In genomic region chr11:76945386-76946202, GRCm38 (mm10) we compare ENCODE assay signal across 7 mouse cellular contexts. TPM values are rescaled to one million over a fixed set of nuclear protein-coding genes. Genes with fewer than 3 reads are reported as not detected.
A peak's percentile ranks its signal among the peaks of the same experiment; 100 is the strongest.
DNase-seq lines count a peak whose midpoint lies in the region; ATAC-seq and TF ChIP-seq lines count a peak whose summit lies in the region.

No protein-coding gene starts in this region.

- peak overlapping the region; percentile 66 for H3K9ac ChIP-seq in intestine, postnatal 0 days (ENCODE audit: low read depth, low read length)
- peak overlapping the region; percentile 88 for H3K9ac ChIP-seq in midbrain, embryonic 12.5 days (replicated peaks)

- peak overlapping the region; percentile 67 for H3K4me3 ChIP-seq in intestine, postnatal 0 days (ENCODE audit: low read depth, low read length)
- peak overlapping the region; percentile 87 for H3K4me3 ChIP-seq in midbrain, embryonic 12.5 days
- H3K4me3 ChIP-seq in small intestine, adult 2 months (ENCODE audit: low read depth, low read length), result peak overlapping the region; percentile 92

- peak; percentile 30 for TF ChIP-seq CTCF in intestine, postnatal 0 days (IDR thresholded peaks at IDR 0.05; ENCODE audit: low read depth)
- no peak for TF ChIP-seq CTCF in small intestine, adult 2 months (IDR thresholded peaks at IDR 0.05; ENCODE audit: extremely low read depth, insufficient read length, insufficient replicate concordance, low read depth, low read length)

- no peaks in the 10 kb centered on the region for H3K36me3 ChIP-seq in intestine, postnatal 0 days (ENCODE audit: control insufficient read depth, insufficient read depth)
- H3K36me3 ChIP-seq in midbrain, embryonic 12.5 days, result peaks cover 11% of the 10 kb centered on the region; the same call in 1 of the 2 replicates
- H3K36me3 ChIP-seq in small intestine, adult 2 months (ENCODE audit: control insufficient read depth, insufficient read depth, low read length), result no peaks in the 10 kb centered on the region; the same call in 1 of the 2 replicates

- intact Hi-C loops in left cerebral cortex, postnatal 4 days (cut with DNase I), result no loop called here

- under 1% methylated on average over 58 of the region's 58 CpGs for WGBS in intestine, postnatal 0 days
- under 1% methylated on average over 50 of the region's 58 CpGs for WGBS in midbrain, embryonic 12.5 days
- under 1% methylated on average over 57 of the region's 58 CpGs for WGBS in small intestine, adult 2 months

- DNase-seq in adrenal gland, adult 2 months, result peak; percentile 96
- peak; percentile 85 for DNase-seq in embryo, embryonic 11.5 days (ENCODE audit: low read depth, low spot score)
- DNase-seq in gastrocnemius, postnatal 4 days (ENCODE audit: low spot score in 2 of 2), result peak; percentile 96 to 97
- DNase-seq in left cerebral cortex, postnatal 4 days, result peak; percentile 95

- peaks cover 3% of the 10 kb centered on the region; the same call in 1 of the 2 replicates for H3K4me1 ChIP-seq in intestine, postnatal 0 days (replicated peaks; ENCODE audit: control insufficient read depth, insufficient read depth, low read length)
- H3K4me1 ChIP-seq in midbrain, embryonic 12.5 days, result peaks cover 14% of the 10 kb centered on the region
- peaks cover 3% of the 10 kb centered on the region; the same call in 1 of the 2 replicates for H3K4me1 ChIP-seq in small intestine, adult 2 months (ENCODE audit: control insufficient read depth, insufficient read depth, insufficient read length, low read length)

- peak; percentile 92 for ATAC-seq in intestine, postnatal 0 days
- peak; percentile 92 for ATAC-seq in midbrain, embryonic 12.5 days (ENCODE audit: low FRiP score, low read depth)

- TF ChIP-seq POLR2A in small intestine, adult 2 months (IDR thresholded peaks at IDR 0.05; ENCODE audit: low read depth, low read length), result peak; percentile 77

- H3K9me3 ChIP-seq in intestine, postnatal 0 days (ENCODE audit: control insufficient read depth), result no peaks in the 10 kb centered on the region
- no peaks in the 10 kb centered on the region for H3K9me3 ChIP-seq in midbrain, embryonic 12.5 days

- H3K27me3 ChIP-seq in intestine, postnatal 0 days (replicated peaks; ENCODE audit: control insufficient read depth, insufficient read depth, low read length), result no peaks in the 10 kb centered on the region
- H3K27me3 ChIP-seq in midbrain, embryonic 12.5 days, result no peaks in the 10 kb centered on the region
- H3K27me3 ChIP-seq in small intestine, adult 2 months (ENCODE audit: control insufficient read depth, insufficient read depth, low read length), result no peaks in the 10 kb centered on the region

- peak overlapping the region; percentile 72 for H3K4me2 ChIP-seq in intestine, postnatal 0 days (replicated peaks; ENCODE audit: low read depth)
- H3K4me2 ChIP-seq in midbrain, embryonic 12.5 days (replicated peaks), result peak overlapping the region; percentile 84

- H3K27ac ChIP-seq in intestine, postnatal 0 days (ENCODE audit: low read depth, low read length), result peak overlapping the region; percentile 76
- H3K27ac ChIP-seq in midbrain, embryonic 12.5 days (replicated peaks), result peak overlapping the region; percentile 74
- peak overlapping the region; percentile 6 for H3K27ac ChIP-seq in small intestine, adult 2 months (ENCODE audit: insufficient read depth, low read depth, low read length)

RNA-seq across cellular contexts. Expression of gene Blmh, which starts 21.0 kb away (rescaled TPM):
- 10 to 100 TPM; 40.5 to 58.2 TPM for total RNA-seq in adrenal gland, adult 2 months (2021)
- polyA plus RNA-seq in adrenal gland, adult 2 months (2012; rRNA removed), result 3.4 and 3.8 TPM in 2 replicates
- 10 to 100 TPM; 70.3 to 70.9 TPM for total RNA-seq in gastrocnemius, postnatal 4 days (2021)
- 56.7 and 60.9 TPM in 2 replicates for polyA plus RNA-seq in intestine, postnatal 0 days (2015; fragmentation: Nextera tagmentation; extraction: Ambion mirVana)
- total RNA-seq in left cerebral cortex, postnatal 4 days (2021), result 10 to 100 TPM; 80.8 to 89.7 TPM
- 190 and 192 TPM in 2 replicates for polyA plus RNA-seq in midbrain, embryonic 12.5 days (2016; fragmentation: Nextera tagmentation; extraction: Ambion mirVana)
- 2.5 and 4.8 TPM in 2 replicates for polyA plus RNA-seq in small intestine, adult 2 months (2012; rRNA removed)

RNA-seq across cellular contexts. Expression of gene Tmigd1, which starts 43.6 kb away (rescaled TPM):
- total RNA-seq in adrenal gland, adult 2 months (2021), result under 1 TPM; 0.41 to 0.63 TPM
- not detected in 2 replicates for polyA plus RNA-seq in adrenal gland, adult 2 months (2012; rRNA removed)
- under 1 TPM; 0.26 to 0.42 TPM for total RNA-seq in gastrocnemius, postnatal 4 days (2021)
- polyA plus RNA-seq in intestine, postnatal 0 days (2015; fragmentation: Nextera tagmentation; extraction: Ambion mirVana), result 55.0 and 64.1 TPM in 2 replicates
- not detected for total RNA-seq in left cerebral cortex, postnatal 4 days (2021)
- polyA plus RNA-seq in midbrain, embryonic 12.5 days (2016; fragmentation: Nextera tagmentation; extraction: Ambion mirVana), result not detected in 2 replicates
- polyA plus RNA-seq in small intestine, adult 2 months (2012; rRNA removed), result 0.29 and 8.4 TPM in 2 replicates

RNA-seq across cellular contexts. Expression of gene Slc6a4, which starts 52.8 kb away (rescaled TPM):
- total RNA-seq in adrenal gland, adult 2 months (2021), result 10 to 100 TPM; 46.6 to 50.2 TPM
- 15.9 and 18.3 TPM in 2 replicates for polyA plus RNA-seq in adrenal gland, adult 2 months (2012; rRNA removed)
- 1 to 10 TPM; 1.5 to 2.9 TPM for total RNA-seq in gastrocnemius, postnatal 4 days (2021)
- polyA plus RNA-seq in intestine, postnatal 0 days (2015; fragmentation: Nextera tagmentation; extraction: Ambion mirVana), result 21.1 and 21.2 TPM in 2 replicates
- total RNA-seq in left cerebral cortex, postnatal 4 days (2021), result 1 to 10 TPM; 1.4 to 1.8 TPM
- polyA plus RNA-seq in midbrain, embryonic 12.5 days (2016; fragmentation: Nextera tagmentation; extraction: Ambion mirVana), result 0.63 and 0.80 TPM in 2 replicates
- polyA plus RNA-seq in small intestine, adult 2 months (2012; rRNA removed), result 21.6 and 67.2 TPM in 2 replicates

Comparison
In these comparisons a context has a peak if more than half of its experiments do, and no peak if none do; other contexts are left out.
1. Peak in every context shown above with its lines: DNase-seq, ATAC-seq, H3K4me3 ChIP-seq and H3K27ac ChIP-seq.
2. H3K27ac ChIP-seq: peak in every context shown above with its lines; median percentile 76 in intestine, postnatal 0 days; 74 in midbrain, embryonic 12.5 days; 6 in small intestine, adult 2 months.